Mouse (Mus musculus): ENCODE measurements around the gene Atp10b. TPM values are rescaled to one million over a fixed set of nuclear protein-coding genes. Genes with fewer than 3 reads are reported as not detected.

Gene Atp10b
- polyA plus RNA-seq, 1 experiment, result 0.31 TPM

- Histone ChIP-seq H3K4me3 (replicated peaks; ENCODE audit: extremely low read depth, low read depth, low read length) (no peak overlapping the region), H3K4me1 (ENCODE audit: control insufficient read depth, insufficient read depth, low read length) (no peaks in the 10 kb centered on the region)
- WGBS, result 84% methylated on average over 10 of the region's 10 CpGs
- no peak for DNase-seq
- TF ChIP-seq POLR2A (IDR thresholded peaks at IDR 0.05; ENCODE audit: borderline replicate concordance, extremely low read depth, low read depth, low read length) (no peak), CTCF (IDR thresholded peaks at IDR 0.05; ENCODE audit: insufficient read depth, low read length) (no peak)
These were observed 120.7 kb downstream of the Atp10b start for GRCm38 (mm10) chr11:43270256-43270806.

- Histone ChIP-seq H3K4me3 (replicated peaks; ENCODE audit: extremely low read depth, low read depth, low read length) (no peak overlapping the region), H3K4me1 (ENCODE audit: control insufficient read depth, insufficient read depth, low read length) (no peaks in the 10 kb centered on the region)
- no peak for DNase-seq
- no peak for TF ChIP-seq CTCF (IDR thresholded peaks at IDR 0.05; ENCODE audit: insufficient read depth, low read length)
- TF ChIP-seq POLR2A (IDR thresholded peaks at IDR 0.05; ENCODE audit: borderline replicate concordance, extremely low read depth, low read depth, low read length), result no peak
These were observed 124.2 kb downstream of the Atp10b start for GRCm38 (mm10) chr11:43273896-43274295.

GRCm38 (mm10) chr11:43297584-43297983 is 147.9 kb downstream of the Atp10b start:
- no peak for DNase-seq
- Histone ChIP-seq H3K4me3 (replicated peaks; ENCODE audit: extremely low read depth, low read depth, low read length) (no peak overlapping the region), H3K4me1 (ENCODE audit: control insufficient read depth, insufficient read depth, low read length) (no peaks in the 10 kb centered on the region)
- 67% methylated on average over 6 of the region's 6 CpGs for WGBS
- TF ChIP-seq POLR2A (IDR thresholded peaks at IDR 0.05; ENCODE audit: borderline replicate concordance, extremely low read depth, low read depth, low read length) (no peak), CTCF (IDR thresholded peaks at IDR 0.05; ENCODE audit: insufficient read depth, low read length) (no peak)

GRCm38 (mm10) chr11:43311000-43311399 is 161.3 kb downstream of the Atp10b start:
- TF ChIP-seq CTCF (IDR thresholded peaks at IDR 0.05; ENCODE audit: insufficient read depth, low read length) (no peak), POLR2A (IDR thresholded peaks at IDR 0.05; ENCODE audit: borderline replicate concordance, extremely low read depth, low read depth, low read length) (no peak)
- Histone ChIP-seq H3K4me3 (replicated peaks; ENCODE audit: extremely low read depth, low read depth, low read length) (no peak overlapping the region), H3K4me1 (ENCODE audit: control insufficient read depth, insufficient read depth, low read length) (no peaks in the 10 kb centered on the region)
- no peak for DNase-seq
- 38% methylated on average over 1 of the region's 1 CpGs for WGBS

Other genes starting within 250 kb of the Atp10b start
- not detected in 2 replicates for gene Gm9972, start 114.1 kb upstream of the Atp10b start, polyA plus RNA-seq (2012; rRNA removed)

Measured in lung, adult 2 months (tissue).